Mouse (Mus musculus): ENCODE results near the gene Fancd2.

Fancd2 gene

DNA sequence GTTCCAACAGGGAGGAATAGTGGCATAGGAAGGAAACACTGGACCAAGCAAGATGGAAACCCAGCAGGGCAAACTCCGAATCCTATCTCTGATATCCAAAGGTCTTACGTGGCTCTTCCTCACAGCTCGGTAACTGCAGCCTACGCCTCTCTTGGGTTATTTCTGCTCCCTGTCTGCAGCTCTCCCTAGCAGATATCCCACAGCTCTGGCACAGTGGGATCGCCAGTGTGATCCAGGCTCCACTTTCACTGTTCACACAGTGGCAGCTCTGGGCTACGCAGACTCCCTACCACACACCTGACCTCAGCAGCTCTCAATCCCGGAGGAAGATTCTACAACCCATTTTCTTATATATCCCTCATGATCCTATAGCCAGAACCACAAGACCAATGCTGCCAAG is 82.7 kb downstream of the Fancd2 start:
- no peak for DNase-seq

DNA sequence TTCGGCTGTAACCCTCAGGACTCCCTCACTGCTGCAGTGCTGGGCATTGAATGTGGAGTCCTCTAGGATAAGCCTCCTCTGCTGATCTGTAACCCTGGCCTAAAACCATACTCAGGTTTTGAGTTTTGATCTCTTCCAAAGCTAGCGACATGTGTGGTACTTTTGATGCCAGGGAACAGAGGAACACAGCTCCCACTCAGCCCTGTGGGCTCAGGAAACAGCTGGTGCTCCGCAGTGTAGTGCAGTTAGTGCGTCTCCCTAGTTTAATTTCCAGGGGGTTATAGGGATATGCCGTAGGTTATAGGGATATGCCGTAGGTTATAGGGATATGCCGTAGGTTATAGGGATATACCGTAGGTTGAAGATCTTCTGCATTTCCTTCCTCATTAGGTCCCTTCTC is 83.5 kb downstream of the Fancd2 start:
- no peak for DNase-seq

DNA sequence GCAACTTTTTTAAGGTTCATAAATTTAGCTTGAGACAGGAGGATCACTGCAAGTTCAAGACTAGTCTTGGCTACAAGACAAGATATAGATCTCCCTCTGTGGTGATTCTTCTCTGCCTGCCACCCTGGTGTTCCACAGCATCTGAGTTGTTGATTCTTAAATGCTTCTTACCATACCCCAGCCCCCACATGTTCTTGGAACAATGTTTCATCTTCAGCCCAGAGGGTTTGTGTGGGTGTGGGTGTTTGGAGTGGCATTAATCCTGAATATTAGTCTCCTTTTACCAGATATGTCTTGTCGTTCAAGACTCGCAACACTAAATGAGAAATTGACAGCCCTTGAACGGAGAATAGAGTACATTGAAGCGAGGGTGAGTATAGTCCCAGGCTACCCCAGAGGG is 84.0 kb downstream of the Fancd2 start:
- DNase-seq = no peak

DNA sequence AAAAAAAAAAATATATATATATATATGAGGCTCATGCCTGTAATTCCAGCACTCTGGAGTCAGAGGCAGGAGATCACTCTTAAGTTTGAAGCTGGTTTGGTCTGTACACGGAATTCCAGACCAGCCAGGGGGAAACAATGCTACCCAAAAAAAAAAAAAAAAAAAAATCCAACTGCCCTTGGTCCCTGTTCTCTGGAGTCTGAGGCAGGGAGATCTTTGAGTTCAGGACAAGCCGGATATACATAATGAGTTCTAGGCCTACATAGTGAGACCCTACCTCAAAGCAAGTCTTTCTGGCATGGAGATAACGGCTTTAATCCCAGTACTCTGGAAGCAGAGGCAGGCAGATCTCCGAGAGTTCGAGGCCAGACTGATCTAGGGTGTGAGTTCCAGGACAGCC is 91.9 kb downstream of the Fancd2 start:
- DNase-seq = no peak

DNA sequence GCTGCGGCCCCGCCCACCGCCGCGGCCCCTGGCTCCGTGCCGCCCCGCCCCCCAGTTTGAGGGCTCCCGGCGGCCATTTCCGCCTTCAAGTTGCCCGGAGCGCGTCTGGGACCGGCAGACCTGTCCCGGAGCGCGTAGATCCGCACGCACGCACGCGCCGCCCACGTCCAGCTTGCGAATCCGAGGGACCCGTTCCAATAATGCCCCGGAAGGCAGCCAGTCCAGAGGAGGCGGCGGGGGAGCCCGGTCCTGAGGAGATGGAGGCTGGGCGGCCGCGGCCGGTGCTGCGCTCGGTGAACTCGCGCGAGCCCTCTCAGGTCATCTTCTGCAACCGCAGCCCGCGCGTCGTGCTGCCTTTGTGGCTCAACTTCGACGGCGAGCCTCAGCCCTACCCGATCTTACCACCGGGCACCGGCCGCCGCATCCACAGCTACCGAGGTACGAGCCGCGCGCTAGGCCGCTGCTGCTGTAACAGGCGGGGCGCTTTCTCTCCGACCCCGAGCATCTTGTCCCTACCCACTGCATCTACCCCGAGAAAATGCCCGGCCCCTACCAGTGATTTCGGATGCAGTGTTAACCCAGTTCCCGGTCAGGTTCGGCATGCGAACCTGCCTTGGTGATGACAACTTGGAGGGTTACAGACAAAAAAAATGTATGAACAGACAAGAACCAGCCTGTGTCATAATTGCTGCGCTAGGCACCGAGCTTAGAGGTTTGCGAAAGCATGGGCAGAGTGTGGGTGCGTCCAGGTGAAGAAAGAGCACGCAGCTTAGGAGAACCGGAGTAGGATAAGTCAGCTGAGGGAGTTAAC is 92.7 kb downstream of the Fancd2 start, which contains the start of gene Vhl:
Gene Vhl (plus strand): TSS at position 19 of the 811 bp plus-strand sequence.
- peak; percentile 94 to 95 for DNase-seq

DNA sequence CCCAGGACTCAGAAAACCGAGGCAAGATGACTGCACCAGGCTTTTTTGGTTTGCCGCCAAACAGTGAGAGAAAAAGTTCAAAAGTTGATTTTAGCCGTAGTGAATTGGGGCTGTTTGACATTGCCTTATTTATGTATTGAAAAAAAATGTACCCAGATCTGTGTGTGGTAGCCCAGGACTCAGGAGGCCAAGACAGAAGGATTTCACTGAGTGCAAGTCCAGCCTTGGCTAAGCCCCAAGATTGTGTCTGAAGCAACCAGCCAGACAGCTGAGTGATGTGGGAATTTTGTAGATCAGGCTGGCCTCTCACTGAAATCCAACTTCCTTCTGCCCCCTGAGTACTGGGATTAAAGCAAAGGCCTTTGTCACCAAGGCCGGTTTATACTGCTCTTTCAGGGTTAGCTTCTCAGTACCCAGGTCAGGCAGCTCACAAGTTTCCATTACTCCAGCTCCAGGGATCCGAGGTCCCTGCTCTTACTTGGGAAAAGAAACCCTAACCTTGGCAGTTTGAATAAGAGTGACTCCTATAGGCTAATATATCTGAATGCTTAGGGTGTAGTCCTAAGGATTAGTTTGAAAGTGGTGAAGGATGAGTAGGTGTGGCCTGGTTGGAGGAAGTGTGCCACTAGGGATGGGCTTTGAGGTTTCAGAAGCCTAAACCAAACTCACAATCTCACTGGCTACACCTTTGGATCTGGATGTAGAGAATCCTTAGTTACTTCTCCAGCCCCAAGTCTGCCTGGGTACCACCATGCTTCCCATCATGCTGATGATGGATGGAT is 93.7 kb downstream of the Fancd2 start:
- DNase-seq = peak in 1 of 2 experiments; percentile 40

DNA sequence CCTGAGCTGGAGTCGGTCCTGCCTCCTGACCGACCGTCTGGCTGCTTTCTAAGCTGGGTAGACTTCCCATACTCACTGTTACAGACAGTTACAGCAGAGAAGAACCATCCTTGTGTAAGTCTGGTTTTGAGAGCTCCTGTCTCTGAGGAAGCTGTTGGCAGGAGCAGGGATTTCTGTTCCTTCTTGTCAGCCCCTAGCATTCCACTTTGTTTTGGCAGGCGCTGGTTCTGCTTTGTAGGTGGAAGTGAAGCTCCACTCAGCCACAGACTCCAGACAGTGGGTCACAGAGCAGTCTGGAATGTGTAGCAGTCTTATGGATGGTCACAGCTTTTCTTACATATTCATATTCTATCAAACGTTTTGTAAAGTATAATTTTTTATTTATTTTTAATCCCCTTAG is 98.8 kb downstream of the Fancd2 start:
- DNase-seq = no peak

DNA sequence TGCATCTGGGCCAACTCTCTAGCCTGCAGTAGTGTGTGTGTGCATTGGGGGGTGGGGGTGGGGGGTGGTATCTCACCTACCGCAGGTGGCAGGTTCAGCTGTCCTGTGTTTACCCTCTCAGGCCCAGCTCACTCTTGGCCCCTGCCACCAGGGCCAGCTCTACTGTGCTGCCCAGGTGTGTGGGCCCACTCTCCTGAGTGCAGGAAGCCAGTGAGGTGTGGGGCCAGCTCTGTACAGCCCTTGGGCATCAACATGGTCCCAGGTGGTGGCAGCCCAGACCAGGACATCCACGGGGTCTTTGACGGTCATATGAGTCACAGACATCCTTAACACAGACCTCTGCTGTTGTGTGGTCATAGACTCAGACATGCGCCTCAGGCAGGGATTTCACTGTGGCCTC is 101.4 kb downstream of the Fancd2 start:
- DNase-seq = no peak

DNA sequence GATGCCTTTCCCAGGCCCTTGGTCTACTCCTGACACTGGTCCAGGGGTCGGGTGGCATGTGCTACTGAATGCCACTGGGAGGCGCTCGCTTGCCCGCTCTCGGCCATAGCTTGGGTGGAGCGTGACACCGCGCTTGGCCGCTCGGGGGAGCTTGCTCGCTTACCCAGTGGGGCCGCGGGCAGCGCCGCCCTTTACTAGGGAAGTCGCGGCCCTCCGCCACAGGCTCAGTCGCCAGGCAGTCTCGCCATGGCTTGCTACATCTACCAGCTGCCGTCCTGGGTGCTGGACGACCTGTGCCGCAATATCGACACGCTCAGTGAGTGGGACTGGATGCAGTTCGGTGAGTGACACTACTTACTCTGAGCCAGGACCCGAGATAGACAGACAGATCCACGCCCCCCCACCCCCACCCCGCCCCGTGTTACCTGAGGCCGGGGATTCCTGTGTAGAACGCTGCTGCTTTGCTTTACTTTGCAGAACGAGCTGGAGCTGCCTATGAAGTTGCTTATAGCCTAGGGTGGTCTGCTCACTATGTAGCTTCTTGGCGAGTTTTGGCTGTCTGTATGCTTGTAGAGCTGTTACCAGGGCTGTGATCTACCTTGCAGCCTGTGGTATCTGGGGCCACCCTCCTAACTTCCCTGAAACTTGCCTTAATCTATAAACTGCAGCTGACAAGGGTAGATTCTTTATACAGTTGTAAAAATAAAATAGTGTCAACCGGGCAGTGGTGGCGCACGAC is 107.0 kb downstream of the Fancd2 start, which contains the start of gene Irak2:
Gene Irak2 (plus strand): TSS at position 166 of the 739 bp plus-strand sequence.
- DNase-seq = peak; percentile 97 to 99

DNA sequence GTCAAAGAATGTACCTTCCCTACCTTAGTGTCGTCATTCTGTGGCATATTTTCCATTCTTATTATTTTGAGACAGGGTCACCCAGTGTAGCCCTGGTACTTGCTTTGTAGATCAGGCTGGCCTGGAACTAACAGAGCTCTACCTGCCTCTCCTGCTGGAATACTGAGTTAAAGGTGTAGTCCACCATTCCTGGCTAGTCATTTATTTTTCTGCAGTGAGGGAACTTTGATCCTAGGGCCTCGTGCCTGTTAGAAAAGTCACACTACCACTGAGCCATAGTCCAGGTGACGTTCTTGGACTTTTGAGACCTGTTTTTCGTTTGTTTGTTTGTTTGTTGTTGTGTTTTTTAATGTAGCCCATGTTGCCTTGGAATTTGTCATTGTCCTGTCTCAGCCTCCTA is 107.7 kb downstream of the Fancd2 start:
- peak; percentile 61 to 67 for DNase-seq

DNA sequence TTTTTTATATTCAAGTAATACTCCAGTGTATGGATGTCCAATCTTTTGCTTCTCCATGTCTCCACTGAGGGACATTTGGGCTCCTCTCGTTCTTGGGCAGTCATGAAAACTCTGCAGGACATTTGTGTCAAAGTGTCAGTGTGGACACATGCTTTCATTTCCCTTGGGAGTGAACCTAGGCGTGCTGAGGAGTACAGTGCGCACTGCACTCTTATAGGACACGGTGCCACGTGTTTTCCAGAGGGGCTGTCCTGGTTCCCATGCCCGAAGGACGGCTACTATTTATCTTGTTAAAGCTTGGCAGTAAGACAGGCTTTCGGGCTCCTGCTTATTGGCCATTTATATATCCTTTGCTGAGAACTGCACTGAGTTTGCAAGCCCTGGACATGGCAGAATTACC is 111.1 kb downstream of the Fancd2 start:
- no peak for DNase-seq

DNA sequence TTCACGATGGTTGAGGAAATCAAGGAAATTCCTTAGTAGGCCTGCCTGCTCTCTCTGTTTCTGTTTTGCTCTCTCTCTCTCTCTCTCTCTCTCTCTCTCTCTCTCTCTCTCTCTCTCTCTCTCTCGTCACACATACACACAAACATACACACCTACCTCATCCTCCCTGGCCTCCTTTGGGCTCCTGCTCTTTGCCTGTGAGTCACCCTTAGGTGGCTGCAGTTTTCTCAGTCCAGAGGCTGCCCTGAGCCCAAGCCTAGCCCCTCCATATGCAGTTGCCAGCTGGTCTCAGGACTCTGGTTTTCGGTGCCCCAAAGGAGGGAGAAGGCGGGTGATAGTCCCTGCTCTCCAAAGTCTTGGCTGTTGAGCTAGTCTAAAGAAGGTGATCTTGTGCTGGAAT is 111.5 kb downstream of the Fancd2 start:
- DNase-seq = no peak

DNA sequence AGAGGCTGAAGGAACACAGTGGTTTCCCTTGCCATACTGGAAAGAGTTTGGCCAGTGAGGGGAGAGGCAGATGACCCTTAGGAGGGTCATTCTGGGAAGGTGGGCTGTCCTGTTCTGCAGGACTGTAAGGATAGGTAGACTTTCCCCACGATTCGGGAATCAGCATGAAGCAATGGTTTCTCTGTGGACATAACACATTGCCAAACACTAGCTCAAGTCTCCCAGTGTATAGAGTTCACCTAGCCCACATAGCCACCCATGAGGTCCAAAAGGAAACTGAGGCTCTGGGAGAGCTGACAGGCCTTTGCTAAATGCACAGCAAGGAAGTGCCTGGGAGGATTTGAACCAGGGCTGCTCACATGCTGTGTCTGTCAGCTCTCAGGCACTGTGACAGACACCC is 112.5 kb downstream of the Fancd2 start:
- DNase-seq = no peak

DNA sequence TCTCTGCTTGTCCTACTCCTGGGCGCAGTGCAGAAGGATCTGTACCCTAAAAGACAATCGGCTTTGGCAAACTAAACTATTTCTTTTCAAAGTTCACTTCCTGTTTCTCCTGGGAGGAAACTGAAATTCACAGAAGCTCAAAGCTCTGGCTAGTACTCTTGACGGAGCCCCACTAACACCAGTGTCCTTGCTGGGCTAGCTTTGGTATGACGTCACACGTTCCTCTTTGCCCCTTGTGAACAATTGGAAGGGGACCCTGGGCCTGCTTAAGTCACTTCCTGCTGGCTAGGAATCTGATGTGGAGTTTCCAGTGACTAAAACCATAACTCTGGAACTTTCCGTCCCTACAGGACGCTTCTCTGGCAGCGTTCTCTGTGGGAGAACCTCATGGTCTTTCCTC is 113.3 kb downstream of the Fancd2 start:
- peak; percentile 64 to 87 for DNase-seq

All from kidney, postnatal 36 days (tissue).